Mouse (Mus musculus): ENCODE measurements around the gene Fgd5.

The Fgd5 gene

DNA sequence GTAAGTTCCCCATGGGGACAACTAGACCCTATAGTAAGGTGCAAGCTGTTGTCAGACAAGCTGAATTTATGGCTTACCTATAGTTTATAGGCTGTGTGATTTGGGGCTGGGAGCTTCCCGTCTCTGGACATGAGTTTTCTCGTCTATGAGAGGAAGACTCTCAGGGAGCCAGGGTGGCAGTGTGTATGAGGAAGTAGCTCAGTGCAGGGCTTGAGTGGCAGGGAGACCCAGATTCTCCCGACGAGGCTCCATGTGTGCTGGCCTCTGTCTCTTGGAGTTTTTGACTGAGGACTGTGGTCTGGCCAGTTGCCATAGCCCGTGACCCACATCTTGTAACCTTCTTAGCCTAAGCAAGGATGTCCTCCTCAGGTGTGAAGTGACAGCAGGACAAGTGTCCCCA, 33.7 kb downstream of the Fgd5 start:
- DNase-seq, result no peak

DNA sequence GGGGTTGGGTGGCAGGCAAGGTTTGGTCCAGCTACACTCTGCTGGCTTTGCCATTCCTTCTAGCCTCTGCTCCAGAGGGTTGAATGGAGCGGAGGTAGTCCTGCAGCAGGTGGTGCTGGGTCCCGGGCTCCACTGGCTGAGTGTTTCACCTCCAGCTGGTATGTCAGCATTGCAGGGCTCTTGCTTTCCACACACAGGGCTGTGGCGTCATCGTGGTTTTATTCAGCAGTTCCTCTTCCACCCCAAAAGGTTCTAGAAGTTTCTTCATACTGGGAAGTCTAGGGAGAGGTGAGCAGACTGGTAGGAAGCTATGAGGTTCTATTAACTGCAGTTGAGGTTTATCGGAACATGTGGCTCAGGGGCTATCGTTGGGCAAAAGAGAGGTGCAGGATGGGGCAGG, 34.4 kb downstream of the Fgd5 start:
- DNase-seq, result no peak

DNA sequence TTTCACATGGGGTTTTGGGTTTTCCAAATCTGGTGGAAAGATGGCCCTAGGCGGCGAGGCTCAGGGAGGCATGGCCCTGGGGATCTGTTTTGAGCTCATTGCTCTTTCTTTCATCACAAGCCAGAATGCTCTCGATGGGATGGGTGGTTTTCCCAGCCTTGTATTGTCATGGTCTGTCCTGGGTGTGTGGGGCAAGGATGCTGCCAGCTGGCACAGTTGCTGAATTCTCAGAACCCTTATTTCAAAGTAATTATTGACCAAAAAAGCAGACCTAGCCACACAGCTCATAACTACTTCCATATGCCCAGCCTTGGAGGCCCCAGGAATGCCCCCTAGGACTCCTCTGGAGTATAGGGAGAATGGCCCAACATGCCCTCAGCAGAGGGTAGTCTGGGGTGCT, 34.9 kb downstream of the Fgd5 start:
- DNase-seq, result no peak

DNA sequence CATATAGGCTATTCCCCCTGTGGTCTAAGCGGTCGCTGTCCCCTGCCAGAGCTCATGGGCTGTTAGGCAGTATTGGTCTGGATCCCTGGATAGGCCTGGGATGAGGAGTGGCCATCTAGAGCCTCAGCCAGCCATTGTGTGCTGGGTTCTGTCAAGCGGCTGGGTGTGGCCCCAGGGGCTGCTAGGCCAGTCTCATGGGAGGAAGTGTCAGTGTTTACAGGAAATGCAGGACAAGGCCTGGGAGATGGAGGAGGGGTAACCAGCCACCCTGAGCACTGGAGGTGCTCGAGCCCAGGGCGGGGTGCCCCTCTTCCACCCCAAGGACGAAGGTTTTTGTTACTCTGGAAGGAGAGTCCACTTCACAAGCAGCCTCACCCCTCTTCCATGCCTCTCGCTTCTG, 36.3 kb downstream of the Fgd5 start:
- DNase-seq, result peak; percentile 99

DNA sequence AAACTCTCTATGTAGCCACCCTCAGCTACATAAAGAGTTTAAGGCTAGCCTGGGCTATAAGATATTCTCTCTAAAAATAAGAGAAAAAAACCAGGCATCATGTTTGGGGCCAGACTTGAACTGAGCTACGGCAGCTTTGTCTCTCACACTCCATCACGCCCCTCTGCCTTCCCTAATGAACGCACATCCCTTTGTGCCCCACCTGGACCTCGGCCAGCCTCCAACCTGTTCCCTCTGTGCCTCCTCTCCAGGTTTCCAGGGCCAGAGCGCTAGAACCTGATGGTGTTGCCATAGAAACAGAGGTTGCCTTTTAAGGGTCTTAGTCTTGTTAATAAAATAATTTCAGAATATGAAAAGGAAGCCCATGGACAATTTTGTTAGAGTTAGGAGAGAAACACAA, 37.2 kb downstream of the Fgd5 start:
- DNase-seq, result no peak

DNA sequence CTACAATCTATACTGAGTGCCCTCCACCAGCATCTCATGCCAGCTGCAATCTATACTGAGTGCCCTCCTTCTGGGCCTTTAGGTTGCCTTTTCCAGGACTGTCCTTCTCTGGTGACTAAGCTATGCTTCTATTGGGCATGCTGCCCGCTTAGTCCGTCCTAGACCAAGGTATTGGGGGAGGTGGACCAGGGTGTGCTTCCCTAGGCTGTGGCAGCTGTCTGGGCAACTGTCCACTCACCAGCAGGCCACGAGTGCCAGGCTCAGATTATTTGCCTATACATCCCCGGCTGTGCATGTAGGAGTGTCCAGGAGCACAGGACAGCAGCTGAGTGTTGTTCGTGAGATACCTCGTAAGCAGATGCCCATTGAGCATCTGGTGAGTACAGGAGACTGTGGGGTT, 38.1 kb downstream of the Fgd5 start:
- no peak for DNase-seq

DNA sequence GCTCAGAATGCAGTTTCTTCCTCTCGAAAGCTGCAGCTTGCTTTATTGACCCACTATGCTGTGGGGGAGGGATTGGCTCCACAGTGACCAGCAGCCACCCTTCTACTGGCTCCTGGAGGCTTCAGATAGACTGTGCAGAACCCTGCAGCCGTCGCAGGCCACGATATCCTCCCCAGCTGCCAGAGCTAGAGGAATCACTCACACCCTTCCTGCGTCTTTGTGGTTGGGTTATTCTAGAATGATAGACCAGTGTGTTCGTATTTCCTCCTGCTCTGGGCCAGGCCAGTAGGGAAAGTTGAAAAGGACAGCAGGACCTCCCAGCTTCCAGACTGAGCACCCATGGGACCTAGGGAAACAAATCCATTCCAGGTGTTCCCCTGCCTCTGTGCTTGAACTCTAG, 39.7 kb downstream of the Fgd5 start:
- peak; percentile 98 for DNase-seq

DNA sequence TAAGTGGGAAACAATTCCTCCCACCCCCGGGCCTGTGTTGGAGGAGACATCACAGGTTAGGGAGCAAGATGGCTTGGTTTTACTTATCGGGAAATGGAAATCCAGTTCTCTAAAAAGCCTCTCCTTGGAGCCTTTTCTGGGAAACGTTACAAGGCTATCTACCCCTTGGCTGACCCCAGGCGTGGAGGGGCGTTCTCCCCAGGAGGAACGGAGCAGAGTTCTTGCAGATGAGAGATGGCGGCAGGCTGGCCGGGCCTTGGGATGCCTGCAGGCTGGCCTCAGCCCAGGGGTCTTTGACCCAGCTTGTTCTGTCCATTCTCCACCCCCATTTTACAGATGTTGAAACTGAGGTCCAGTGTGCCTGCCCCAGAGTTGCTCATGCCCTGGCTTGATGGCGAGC, 42.4 kb downstream of the Fgd5 start:
- DNase-seq, result peak; percentile 97

DNA sequence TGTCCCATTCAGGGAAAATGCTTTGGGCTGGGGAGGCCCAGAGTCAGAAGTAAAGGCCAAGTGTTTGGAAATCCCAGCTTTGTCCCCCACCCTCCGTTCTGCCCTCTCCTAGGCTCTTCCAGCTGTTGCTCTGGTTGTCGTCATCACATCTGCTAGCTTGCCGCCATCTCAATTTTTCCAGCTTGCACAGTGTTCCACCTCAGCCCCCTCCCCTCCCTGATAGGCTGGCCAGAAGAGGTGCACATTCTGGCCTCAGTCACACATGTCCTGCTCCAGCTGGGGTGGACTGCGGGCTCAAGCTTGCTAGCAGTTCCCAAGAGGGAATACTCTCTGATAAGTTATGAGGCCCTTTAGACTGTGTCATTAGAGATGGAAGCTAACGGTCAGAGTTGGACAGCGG, 42.8 kb downstream of the Fgd5 start:
- peak; percentile 99 for DNase-seq

DNA sequence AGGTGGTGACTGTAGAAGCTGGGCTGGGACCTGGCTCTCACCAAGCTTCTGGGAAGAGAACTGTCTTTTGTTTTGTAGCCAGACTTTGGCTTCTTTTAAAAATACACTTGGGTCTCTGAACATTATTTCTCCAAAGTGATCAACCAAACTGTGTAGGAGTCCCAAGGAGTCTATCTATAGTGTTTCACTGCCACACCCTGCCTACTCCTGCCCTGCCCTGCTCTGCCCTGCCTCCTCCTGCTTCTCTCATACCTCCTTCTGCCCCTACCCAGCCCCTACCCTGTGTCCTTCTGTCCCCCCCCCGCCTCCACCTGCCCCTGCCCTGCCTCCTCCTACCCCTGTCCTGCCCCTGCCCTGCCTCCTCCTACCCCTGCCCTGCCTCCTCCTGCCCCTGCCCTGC, 46.6 kb downstream of the Fgd5 start:
- no peak for DNase-seq

DNA sequence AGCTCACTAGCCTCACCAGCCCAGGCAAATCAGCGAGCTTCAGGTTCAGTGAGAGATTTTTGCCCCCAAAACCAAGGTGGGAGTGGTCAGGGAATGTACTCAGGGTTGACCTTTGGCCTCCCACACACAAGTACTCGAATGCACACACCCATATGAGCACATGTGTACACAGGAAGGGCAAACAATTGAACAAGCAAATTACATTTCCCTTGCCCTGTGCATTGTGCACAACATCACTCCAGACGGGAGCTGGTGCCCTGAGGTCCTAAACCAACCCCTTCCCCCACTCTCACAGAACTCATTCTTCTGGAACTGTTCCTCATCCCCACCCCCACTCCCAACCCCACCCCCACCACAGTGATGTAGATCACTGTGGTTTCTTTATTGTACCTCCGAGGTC, 48.7 kb downstream of the Fgd5 start:
- DNase-seq, result no peak

DNA sequence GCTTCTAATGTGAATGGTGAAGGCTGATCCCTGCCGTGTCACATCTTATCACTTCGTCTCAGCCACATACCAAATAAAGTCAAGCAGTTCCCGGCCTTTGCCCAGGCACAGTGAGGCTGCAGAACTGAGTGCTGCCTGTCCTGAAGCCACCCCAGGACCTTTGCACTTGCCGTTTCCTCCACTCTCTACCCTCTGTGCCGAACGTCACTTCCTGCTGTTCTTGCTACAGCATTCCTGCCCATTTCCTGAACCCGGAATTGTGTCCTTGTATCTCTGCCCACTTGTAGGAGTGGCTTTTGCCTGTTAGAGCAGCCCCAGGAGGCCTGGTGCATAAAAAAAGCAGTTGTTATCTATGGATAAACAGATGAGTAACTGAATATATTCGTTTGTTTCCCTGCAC, 52.0 kb downstream of the Fgd5 start:
- no peak for DNase-seq

DNA sequence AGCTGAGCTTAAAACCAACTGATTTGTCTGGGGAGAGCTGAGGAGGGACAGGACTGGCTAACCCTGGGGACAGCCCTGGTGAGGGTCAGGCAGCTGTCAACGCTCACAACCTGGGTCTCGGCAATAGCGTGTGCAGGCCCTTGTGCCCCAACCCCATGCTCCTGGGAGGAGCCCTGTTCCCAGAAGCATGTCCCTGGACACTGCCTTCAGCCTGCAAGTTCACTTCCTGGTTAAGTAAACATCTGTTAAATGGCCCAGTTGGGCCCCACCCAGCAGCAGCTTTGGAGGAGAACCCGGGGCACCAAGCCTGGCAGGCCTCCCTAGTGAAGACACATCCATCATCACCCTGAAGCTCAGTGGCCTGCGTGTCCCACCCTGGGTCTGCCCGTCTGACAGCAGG, 56.0 kb downstream of the Fgd5 start:
- DNase-seq, result peak; percentile 98

DNA sequence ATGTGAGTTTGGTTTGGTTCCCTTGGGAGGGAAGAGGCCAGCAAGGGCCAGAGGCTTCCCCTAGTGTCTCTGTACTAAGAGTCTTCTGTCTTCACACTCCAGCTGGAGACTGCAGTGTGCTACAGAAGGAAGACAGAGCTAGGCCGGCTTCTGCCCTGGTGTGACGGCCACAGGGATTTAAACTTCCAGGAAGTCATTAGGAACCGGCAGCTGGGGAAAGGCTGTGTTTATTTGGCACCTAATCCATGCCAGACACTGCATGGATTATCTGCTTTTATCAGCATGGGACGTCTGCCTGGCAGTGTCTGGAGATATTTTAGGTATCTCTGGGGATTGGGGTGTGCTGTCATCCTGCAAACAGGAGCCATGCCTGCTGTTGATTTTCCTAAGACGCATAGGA, 57.7 kb downstream of the Fgd5 start:
- peak; percentile 97 for DNase-seq

DNA sequence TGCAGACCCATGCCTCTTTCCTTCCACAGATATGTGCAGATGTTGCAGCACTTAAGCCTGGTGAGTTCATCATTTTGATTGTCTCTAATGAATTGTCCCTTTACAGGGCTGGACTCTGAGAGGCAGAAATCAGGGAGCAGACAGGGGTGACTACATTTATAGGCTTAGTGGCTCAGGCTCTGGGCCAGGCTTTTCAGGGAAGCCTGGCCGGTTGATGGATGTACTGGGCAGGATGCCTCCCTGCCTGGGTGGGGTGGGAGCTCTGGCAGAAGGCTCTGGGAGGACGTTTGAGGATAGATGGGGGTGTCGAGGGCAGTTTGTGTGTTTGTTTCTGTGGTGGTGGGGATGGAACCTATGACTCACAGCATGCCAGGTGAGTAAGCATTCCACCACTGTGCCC, 59.5 kb downstream of the Fgd5 start:
- peak; percentile 94 for DNase-seq

DNA sequence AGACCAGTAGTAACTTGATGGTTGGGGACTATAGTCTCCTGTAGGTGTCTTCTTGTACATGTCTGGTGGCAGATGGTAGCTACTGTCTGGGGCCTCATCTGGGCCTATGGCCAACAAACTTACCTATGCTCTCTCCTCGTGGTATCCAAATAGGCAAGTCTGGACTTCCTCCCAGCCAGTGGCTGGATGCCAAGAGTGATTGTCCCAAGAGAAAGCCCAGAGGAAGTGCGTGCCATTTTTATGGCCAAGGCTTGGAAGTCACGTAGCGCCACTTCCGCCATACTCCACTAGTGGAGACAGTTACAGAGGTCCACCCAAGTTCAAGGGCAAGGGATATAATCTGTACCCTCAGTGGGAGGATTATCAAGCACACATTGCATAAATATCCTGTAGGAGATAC, 62.6 kb downstream of the Fgd5 start:
- DNase-seq, result peak; percentile 96

DNA sequence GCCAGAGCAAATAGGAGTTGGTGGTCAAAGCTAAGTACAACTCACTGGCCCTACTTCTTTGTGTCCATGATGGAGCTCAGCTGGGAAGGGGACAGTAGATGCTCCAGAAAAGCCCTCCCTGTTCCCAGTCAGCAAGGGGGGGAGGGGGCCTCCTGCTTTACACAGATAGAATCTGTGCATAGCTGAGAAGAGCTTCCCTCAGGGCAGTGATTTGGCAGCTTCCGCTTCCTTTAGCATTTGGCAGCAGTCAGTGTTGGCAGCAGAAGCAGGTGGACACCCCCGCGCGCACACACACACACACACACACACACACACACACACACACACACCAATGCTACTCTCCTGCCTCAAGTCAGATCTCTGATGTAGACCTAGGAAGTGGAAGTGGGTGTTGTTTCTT, 63.4 kb downstream of the Fgd5 start:
- DNase-seq, result peak; percentile 95

DNA sequence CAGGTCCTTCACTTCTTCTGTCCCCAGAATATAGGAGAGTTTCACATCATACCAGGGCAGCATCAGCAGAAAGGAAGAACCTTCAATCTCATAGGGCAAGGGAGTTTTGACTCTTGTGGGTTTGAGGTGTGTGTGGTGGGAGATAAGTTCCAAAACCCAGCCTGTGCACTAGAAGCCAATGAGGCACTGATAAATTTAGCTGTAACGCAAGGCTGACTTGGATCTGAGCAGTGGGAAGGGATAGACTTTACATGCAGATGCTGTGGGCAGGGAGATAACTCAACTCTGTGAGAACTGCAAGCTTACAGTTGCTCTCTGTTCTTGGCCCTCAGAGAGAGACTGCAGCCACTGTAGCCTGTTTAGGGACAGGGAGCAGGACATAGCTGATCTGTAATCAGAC, 64.2 kb downstream of the Fgd5 start:
- DNase-seq, result no peak

DNA sequence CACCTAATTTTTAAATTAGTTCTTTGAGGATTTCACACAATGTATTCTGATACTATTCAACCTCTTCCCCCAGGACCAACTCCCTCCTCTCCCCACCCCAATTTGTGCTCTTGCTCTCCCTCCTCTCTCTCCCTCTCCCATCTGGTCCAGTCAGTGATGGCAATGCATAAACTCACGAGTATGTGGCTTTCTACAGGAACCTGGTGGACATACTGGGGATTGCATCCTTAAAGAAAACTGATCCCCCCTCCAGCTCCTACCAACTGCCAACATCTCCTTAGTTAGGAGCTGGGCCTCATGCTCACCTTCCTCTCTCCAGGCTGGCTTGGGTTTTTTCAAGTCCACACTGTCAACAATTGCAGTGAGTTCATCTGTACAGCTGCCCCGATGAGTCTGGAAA, 79.1 kb downstream of the Fgd5 start:
- DNase-seq, result no peak

DNA sequence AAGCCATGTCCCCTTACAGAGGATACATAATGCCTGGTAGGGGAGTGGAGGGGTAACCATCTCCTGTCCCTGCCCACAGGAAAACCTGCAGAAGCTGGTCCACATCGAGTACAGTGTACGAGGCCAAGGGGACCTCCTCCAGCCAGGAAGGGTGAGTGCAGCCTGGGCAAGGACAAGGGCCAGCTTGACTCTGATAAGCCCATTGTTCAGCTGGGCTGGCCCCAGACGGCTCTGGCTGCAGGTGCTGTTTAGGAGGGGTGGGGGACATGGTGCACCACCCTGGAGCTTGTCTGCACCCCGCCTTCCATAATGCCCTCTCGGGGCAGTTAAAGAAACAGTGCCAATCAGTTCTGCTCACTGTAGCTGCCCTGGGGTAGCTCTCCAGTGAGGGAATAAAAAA, 83.0 kb downstream of the Fgd5 start:
- DNase-seq, result peak; percentile 96

DNA sequence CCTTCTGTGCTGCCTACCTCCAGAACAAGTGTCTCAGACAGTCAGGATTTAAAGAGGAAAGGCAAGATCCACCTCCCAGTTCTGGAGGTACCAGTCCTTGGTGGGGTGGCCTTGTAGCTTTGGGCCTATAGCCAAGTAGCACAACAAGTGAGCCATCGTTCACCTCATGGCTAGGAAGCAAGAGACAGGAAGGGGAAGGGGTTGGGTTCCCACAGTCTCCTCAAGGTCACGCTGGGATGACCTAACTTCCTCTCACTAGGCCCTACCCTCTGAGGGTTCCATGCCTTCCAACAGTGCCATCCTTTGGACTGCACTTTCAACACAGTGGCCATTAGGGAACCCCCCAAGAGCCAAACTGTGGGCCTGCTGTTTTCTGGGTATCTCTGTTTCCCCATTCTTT, 84.8 kb downstream of the Fgd5 start:
- DNase-seq, result peak; percentile 94

DNA sequence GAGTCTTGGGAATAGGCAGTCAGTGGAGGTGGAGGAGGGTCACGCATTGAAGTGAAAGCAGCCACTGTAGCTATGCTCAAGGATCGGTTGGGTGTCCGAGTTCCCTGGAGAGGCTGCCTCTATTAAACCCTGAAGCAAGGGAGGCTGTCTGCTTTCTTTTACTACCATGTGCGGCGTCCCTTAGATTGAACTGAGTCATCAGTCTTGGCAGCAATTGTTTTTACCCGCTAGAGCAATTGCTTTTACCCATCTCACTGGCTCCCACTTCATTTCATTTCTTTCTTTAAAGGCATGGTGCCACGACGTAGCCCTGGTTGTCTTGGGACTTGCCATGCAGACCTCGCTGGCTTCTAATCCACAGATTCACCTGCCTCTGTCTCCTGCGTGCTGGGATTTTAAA, 85.4 kb downstream of the Fgd5 start:
- DNase-seq, result no peak

DNA sequence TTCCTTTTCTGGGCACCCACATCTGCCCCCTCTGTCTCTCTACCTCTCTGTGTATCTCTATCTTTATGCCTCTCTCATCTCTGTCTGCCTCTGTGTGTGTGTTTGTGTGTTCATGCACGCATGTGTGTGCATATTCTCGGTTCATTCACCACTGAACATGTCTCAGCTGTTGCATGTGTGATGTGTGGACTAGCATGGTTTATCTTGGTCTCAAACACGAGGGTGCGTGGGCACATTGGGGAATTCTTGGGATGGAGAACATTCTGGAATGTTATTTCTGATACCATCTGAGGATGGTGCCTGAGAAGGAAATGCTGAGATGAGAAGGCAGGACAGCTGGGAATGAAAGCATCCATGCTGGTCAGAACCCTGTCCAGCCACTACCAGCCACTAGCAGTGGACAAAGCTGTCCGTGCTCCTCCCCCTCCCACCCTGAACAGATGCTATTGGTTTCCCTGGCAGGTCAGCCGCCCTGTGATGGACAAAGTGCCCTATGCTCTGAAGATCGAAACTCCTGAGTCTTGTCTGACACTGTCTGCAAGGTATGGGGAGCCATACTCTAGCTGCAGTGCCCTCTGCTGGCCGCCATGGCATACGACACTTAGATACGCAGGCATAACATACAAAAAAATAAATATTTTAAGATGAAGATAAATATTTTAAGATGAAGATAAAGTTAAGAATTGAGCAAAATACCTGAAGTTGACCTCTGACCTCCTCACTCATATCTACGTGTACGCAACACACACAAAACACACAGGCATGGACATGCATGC, 87.2 kb downstream of the Fgd5 start:
- DNase-seq, result peak; percentile 90

DNA sequence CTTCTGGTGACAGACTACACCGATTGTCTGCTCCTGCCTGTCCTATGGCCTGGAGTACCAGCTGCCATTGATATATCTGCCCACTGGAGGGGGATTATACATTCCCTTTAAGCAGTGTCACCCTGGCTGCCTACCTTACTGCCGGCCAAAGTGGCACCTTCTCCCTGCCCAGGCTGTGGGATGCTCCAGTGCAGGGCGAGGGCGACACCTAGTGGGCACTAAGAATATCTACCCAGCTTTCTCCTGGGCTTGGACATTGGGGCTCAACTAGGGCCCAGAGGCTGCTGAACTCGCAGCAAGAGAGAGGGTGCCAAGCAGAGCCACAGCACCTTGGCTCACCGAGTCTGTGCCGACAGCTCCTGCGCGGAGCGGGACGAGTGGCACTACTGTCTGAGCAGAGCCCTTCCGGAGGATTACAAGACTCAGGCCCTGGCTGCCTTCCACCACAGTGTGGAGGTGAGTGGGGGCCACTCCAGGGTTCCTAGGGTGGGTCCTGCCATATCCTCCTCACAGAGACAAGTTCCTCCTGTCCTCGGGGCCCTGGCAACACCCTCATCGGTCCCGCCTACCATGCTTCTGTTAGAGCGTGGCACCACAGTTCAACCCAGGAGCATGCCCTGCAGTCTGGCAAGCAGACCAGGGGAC, 88.6 kb downstream of the Fgd5 start:
- DNase-seq, result peak; percentile 96
